Mouse (Mus musculus) thymus, adult 2 months (tissue): ENCODE measurements around the gene Crtap.

Experiments used
- CTCF ChIP-seq: fragments of 200-500 bp; IDR thresholded peaks from 2 replicates; pipeline ENCODE4 v1.5.1; 2012; ENCODE audit warnings: mild to moderate bottlenecking, control low read depth, low read length, moderate library complexity, borderline replicate concordance; ENCODE audit not compliant: control insufficient read depth, poor library complexity, insufficient read depth; ENCODE audit errors: extremely low read depth
- POLR2A ChIP-seq: fragments of 200-500 bp; IDR thresholded peaks from 2 replicates; pipeline ENCODE4 v1.6.1; 2012; ENCODE audit warnings: mild to moderate bottlenecking, low read length, control low read depth, moderate library complexity; ENCODE audit not compliant: control insufficient read depth, poor library complexity, insufficient read depth; ENCODE audit errors: extremely low read depth

DNA sequence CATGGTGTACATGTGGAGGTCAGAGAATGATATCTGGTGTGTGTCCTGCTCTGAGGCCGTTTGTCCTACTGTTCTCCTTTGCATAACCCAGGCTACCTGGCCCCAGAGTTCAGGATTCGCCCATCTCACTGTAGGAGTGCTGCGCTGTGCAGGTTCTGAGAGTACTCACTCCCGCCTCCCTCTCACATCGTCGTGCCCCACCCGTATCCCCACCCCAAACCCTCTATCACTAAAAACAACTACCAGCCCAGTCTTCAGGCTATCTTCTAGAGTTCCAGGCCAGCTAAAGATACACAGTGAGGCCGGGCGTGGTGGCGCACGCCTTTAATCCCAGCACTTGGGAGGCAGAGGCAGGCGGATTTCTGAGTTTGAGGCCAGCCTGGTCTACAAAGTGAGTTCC, 9.2 kb upstream of the Crtap start:
- TF ChIP-seq CTCF, result no peak
- no peak for TF ChIP-seq POLR2A
